Mouse (Mus musculus) thymus, adult 2 months (tissue): ENCODE results near the gene Ppp1r13b.

Experiments
- CTCF ChIP-seq: fragments of 200-500 bp; IDR thresholded peaks from 2 replicates; pipeline ENCODE4 v1.5.1; 2012; ENCODE audit warnings: mild to moderate bottlenecking, control low read depth, low read length, moderate library complexity, borderline replicate concordance; ENCODE audit not compliant: control insufficient read depth, poor library complexity, insufficient read depth; ENCODE audit errors: extremely low read depth
- POLR2A ChIP-seq: fragments of 200-500 bp; IDR thresholded peaks from 2 replicates; pipeline ENCODE4 v1.6.1; 2012; ENCODE audit warnings: mild to moderate bottlenecking, low read length, control low read depth, moderate library complexity; ENCODE audit not compliant: control insufficient read depth, poor library complexity, insufficient read depth; ENCODE audit errors: extremely low read depth

DNA sequence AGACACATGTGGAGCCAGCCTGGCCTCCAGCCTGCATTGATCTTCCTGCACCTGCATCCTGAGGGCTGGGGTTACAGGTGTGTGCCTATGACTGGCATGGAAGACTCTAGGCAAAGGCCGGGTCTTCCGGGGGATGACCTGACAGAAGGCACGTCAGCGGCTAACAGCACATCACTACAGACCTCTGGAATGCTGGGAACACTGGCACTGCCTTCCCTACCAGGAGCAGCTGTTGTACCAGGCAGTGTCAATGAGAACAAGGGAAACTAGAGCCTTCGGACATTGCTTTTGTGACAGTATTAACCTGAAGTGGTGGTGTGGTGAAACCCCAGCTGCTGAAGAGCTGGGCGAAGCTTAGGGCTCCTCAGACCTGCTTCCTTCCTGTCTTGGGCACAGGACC is 99.1 kb downstream of the Ppp1r13b start:
- no peak for TF ChIP-seq POLR2A
- no peak for TF ChIP-seq CTCF
